Mouse (Mus musculus): Measurements from ENCODE around the gene Kcnk4. TPM values are rescaled to one million over a fixed set of nuclear protein-coding genes. Genes with fewer than 3 reads are reported as not detected.

The Kcnk4 gene
- polyA plus RNA-seq (2014; fragmentation: Illumina TruSeq; extraction: RNeasy Lipid Tissue Mini Kit (QIAGEN cat#74804); ENCODE audit: low replicate concordance) = not detected

DNA sequence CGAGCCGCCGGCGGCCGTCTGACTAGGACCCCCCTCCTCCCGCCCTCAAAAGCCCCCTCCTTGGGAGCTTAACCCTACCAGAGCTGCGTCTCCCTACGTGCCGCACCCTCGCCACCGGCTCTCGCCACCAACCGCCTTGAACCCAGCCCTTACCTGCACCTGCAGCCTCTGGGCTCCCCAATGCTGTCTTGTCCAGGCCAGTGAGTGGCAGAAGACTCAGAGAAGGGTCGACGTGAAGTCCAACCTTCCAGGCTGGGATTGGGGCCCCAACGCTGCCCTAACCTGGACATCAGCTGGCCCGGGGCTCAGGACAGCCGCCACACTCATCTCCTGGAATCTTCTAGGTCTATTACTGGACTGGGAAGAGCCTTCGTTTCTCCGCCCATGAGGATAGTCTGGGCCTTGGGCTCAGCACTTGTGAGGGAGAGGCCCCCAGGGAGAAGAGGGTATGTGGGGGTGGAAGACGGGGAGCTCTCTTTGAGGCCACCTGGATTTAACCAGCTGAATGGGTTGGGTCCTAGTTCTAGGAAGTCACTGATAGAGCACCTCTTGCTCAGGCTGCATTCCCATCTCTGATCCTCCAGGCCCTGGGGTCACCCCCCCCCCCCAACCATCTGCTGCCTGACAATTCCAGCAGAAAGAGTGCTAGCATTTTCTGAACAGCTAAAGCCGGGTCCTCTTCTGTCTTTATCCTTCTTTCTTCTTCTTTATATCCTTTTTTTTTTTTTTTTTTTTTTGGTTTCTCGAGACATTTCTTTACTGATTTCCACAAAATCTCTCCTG is at the start of gene Kcnk4:
Gene Kcnk4 (minus strand): TSS at position 321 of the 783 bp plus-strand sequence.

DNA sequence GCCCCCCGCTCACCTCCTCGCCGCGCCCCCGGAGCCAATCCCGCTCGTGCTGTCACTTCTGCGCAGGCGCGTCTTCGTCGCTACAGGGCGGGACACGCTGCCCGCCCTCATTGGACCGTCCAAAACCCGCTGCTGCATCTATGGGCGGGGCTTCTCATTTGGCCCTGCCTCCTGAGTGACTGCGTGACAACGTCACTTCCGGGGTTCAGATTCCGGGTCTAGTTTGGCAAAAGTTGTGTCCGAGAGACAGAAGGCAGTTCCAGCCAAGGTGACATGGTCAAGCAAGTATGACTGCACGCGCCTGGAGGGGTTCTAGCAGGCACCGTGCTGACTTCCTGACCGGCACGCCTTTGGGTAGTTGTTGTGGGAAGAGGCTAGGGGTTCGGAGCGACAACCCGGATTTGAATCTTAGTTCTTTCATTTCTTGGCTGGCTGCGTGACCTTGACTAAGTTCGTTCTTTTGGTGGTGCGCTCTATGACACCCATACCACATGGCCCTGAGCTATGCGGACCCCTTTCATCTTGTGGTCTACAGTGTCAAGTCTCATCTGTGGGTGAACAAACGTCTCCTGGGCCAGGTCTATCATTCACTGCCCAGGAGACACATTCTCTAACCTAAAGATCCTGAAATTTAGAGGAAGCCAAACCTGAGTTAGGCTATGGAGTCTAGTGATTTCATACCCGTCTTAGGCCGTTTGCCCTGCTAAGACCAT is 46.2 kb upstream of the Kcnk4 start, which contains the start of gene Fkbp2:
Gene Fkbp2 (minus strand): TSS at position 121 of the 713 bp plus-strand sequence.

DNA sequence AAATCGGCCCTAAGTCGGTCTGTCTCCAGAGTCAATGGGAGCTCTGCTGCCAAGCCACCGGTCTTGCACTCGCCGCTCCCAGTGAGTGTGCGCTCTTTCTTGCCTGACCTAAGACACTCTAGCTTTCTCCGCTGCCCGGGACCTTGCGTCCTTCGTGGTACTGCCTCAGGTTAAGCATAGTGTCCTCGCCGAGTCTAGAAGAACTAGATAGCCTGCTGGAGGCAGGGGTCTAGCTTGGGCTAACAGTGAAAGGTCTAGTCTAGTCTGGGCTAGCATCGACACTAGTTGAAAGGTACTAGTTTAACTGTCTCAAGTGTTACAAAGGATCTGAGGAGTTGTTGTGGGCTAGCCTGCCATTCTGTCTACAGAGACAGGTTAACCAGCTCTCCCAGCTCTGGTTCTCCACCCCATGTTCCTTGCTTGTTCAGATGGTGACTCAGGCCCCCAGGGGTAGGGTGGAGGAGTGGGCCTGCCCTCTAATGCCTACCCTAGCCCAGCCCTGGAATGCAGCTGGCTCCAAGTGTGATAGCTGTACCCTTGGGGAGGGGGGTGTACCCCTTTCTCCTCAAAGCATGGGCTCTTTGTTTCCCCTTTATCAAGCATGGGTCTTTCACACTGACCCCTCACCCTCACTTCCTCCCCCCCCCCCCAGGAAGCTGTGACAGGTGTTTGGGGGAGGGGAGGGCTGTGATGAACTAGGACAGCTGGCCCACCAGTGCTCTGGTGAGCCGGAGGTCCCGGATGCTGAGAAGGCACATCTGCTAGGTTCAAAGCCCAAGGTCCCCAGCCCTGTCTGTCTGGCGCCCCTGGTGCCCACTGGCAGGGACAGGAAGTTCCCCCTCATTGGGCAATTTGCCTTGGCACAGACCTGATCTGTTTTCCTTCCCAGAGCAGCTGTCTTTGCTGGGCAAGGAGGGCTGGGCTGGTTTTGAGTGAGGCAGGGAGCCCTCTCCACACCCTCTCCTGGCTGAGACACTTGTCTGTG is 41.5 kb upstream of the Kcnk4 start, which contains the start of gene Plcb3:
Gene Plcb3 (minus strand): TSS at position 934 of the 985 bp plus-strand sequence.

DNA sequence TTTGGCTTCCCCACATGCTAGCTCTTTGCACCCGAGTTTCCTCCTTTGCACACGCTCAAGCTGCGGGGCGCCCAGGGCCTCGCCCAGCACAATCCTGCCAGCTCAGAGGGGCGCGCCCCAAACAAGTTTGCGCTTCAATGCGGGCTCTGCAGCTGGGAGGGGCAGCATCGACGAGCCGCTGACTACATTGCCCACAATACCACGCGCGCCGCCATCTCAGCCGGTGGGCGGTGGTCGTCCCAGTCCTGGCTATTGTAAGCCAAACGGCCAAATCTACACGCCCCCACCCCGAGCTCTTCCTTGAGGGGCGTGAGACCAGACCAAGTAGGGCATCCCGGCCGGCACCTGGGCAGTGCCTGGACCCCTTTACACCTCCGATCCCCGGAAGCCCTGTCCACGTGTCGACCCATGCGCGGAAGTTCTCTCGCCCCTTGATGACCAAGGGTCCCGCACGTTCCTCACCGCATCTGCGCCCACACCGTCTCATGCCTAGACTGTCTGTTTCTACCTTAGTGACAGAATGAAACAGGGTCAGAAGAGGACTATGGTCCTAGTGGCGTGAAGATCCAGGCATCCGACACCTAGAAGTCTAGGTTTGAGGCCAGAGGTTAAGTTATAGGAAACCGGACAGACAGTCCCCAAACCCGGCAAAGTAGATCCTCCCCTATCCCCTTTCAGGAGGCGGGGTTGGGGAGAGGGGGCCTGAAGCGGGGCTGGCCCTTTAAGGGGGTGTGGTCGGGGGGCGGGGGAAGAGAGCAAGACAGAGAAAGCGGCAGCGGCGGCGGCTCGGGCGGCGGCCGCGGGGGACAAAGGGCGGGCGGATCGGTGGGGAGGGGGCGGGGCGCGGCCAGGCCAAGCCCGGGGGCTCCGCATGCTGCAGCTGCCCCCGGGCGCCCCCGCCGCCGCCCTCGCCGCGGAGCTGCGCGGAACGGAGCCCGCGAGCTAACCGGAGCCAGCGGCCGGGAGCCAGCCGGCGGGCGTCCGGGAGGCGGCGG is 40.2 kb upstream of the Kcnk4 start, which contains the start of gene Ppp1r14b:
Gene Ppp1r14b (plus strand): TSS at position 758 of the 995 bp plus-strand sequence.

DNA sequence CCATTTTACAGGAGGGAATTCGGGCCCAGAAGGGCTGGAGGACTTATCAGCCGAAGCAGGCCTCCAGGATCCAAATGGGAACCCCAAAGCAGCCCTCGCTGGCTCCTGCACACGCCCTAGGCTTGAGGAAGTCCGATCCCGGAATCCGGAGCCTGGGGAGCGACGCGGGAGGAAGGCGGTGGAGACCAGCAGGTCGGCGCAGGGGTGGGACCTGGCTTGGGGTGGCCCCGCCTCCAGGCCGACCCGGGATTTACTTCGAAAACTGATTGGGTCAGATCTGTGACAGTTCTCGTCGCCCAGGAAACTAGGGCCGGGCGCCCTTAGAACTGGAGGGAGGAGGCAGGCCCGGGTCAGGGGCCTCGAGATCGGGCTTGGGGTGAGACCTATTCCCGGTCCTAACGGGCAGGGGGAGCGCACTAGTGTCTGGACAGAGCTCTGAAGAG is 8.0 kb upstream of the Kcnk4 start, which contains the start of gene Gpr137:
Gene Gpr137 (minus strand): TSS at position 232 of the 443 bp plus-strand sequence.

DNA sequence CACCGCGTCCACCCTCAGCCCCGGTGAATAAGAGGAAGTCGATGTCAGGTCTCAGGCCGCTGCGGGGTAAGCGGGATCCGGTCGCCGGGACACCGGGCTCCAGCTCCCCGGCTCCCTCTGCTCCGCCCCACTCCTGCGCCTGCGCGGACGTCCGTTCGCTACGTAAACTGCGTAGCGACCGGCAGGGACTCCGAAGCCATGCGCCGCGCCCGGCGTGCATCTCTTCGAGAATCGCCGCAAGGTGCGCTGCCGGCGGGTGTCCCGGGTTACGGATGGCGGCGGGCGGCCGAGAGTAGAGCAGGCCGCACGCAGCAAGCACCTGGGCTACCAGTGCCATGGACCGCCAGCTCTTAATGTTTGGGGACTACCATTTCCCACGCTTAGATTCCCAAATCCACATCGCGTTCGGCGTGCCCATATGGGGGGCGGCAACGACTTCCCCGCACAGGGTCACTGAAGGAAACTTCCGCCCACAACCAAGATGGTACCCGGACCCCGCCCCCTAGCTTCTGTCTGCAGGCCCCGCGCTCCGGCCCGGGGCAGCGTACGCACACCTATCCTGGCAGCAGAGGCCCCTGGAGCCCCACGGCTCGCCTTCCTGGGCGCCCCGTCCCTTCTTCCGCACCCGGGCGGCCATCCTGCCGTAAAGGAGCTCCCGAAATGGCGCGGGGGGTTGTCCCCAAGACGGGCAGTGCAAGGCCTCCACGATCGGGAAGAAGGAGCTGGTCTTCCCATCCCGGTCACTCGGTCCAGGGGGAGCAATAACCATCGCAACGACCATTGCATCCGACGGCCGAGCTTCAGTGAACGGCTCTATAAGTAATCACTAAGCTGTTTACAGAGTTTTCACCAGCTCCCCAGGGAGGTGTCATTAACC is 7.3 kb upstream of the Kcnk4 start, which contains the start of gene Bad:
Gene Bad (plus strand): TSS at position 490 of the 877 bp plus-strand sequence.

DNA sequence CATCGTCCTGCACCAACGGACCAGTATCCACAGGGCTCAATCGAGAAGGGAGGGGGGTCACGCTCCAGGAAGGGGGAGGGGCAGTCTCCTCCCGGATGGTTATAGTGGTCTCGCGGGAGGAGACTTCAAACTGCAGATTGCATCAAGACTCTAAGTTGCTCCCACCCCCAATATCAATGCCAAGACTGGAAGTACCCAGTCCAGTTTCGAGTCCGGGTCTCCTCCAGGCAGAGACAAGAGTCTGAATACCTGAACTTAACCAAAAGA is 9.1 kb downstream of the Kcnk4 start, which contains the start of gene Catsperz:
Gene Catsperz (minus strand): TSS at position 74 of the 267 bp plus-strand sequence.

DNA sequence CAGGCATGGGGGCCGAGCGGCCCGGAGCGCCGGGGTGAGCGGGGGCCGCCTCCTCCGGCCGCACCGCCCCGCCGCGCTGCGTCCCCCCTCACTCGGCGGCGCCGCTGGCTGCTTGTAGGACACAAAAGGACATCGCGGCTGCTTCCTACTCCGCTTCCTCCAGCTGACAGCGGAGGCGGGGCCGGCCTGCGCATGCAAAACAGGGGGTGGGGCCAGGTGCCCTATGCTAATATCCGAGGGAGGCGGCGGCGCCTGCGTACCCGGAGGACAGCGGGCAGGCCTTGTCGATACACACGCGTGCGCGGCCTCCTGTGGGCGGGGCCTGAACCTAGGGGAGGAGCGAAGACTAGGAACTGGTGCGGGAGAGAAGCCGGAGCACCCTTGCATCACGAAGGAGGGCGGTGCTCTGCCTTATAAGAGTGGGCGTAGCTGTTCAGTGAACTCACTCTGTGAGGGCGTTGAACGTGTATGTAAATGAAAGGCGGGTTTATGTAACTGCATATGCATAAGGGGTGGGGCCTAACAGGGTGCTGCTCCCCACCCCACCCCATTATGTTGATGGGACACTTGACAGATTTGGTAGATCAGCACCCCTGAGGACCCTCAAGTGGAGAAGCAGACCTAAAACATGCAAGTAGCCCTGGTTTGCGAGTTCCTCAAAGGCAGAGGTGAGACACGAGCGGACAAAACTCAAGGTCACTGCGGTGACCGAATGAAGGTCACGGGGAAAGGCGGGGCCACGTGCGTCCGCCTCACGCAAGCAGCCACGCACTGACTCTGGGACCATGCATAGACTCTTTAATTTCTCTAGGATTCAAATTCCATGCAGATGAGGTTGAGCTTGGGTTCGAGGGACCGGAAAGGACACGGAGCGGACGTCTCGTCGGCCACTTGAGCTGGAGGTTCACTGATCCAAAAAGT is 12.4 kb downstream of the Kcnk4 start, which contains the start of gene Esrra:
Gene Esrra (minus strand): TSS at position 167 of the 921 bp plus-strand sequence.

DNA sequence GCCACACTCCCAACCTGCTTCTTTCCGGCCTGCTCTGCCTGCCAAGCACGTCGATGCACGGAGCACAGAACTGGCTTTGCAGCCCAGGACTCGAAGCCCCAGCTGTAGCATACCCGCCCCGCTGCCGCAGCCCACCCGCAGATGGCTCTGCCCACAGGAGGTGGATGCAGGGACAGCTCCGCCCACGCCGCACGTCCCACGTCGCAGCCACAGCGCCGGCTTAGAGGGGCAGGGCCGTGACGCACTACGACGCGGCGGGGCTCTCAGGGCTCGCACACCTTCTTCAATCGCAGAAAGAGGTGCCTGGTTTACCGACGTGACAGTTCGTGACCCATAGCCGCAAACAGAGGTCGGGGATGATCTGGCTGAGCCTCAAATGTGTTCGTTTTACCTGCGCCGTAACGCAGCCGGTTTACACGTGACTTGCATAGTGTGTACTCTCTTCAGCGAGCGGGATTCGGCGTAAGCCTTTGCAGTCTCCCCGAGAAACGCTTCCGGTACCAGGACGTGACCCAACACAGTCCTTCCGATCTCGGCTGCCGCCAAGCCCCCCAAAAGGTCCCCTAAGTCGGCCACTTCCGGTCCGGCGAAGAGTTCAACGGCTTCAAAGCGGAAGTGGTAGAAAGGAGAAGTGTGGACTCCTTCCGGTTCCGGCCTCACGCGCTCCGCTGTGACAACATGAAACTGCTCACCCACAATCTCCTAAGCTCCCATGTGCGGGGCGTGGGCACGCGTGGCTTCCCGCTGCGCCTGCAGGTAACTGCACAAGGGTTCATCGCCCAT is 24.6 kb downstream of the Kcnk4 start, which contains the start of the genes Trmt112 and Prdx5:
Gene Trmt112 (plus strand): TSS at position 192 of the 783 bp plus-strand sequence.
Gene Prdx5 (minus strand): TSS at position 600 of the 783 bp plus-strand sequence.

Other genes starting within 250 kb of the Kcnk4 start
- gene Rps6ka4, start 93.9 kb downstream of the Kcnk4 start, polyA plus RNA-seq (2014; fragmentation: Illumina TruSeq; extraction: RNeasy Lipid Tissue Mini Kit (QIAGEN cat#74804); ENCODE audit: low replicate concordance) = not detected
- not detected for gene Ccdc88b, start 76.3 kb downstream of the Kcnk4 start, polyA plus RNA-seq (2014; fragmentation: Illumina TruSeq; extraction: RNeasy Lipid Tissue Mini Kit (QIAGEN cat#74804); ENCODE audit: low replicate concordance)
- gene Trmt112, start 24.8 kb downstream of the Kcnk4 start, polyA plus RNA-seq (2014; fragmentation: Illumina TruSeq; extraction: RNeasy Lipid Tissue Mini Kit (QIAGEN cat#74804); ENCODE audit: low replicate concordance) = 6.8 TPM
- 30.6 TPM for gene Prdx5, start 24.4 kb downstream of the Kcnk4 start, polyA plus RNA-seq (2014; fragmentation: Illumina TruSeq; extraction: RNeasy Lipid Tissue Mini Kit (QIAGEN cat#74804); ENCODE audit: low replicate concordance)
- gene Esrra, start 12.7 kb downstream of the Kcnk4 start, polyA plus RNA-seq (2014; fragmentation: Illumina TruSeq; extraction: RNeasy Lipid Tissue Mini Kit (QIAGEN cat#74804); ENCODE audit: low replicate concordance) = 16.2 TPM
- gene Catsperz, start 9.1 kb downstream of the Kcnk4 start, polyA plus RNA-seq (2014; fragmentation: Illumina TruSeq; extraction: RNeasy Lipid Tissue Mini Kit (QIAGEN cat#74804); ENCODE audit: low replicate concordance) = not detected
- gene Bad, start 7.3 kb upstream of the Kcnk4 start, polyA plus RNA-seq (2014; fragmentation: Illumina TruSeq; extraction: RNeasy Lipid Tissue Mini Kit (QIAGEN cat#74804); ENCODE audit: low replicate concordance) = 0.41 TPM
- gene Gpr137, start 8.0 kb upstream of the Kcnk4 start, polyA plus RNA-seq (2014; fragmentation: Illumina TruSeq; extraction: RNeasy Lipid Tissue Mini Kit (QIAGEN cat#74804); ENCODE audit: low replicate concordance) = not detected
- 4.2 TPM for gene Ppp1r14b, start 40.5 kb upstream of the Kcnk4 start, polyA plus RNA-seq (2014; fragmentation: Illumina TruSeq; extraction: RNeasy Lipid Tissue Mini Kit (QIAGEN cat#74804); ENCODE audit: low replicate concordance)
- 18.0 TPM for gene Plcb3, start 42.0 kb upstream of the Kcnk4 start, polyA plus RNA-seq (2014; fragmentation: Illumina TruSeq; extraction: RNeasy Lipid Tissue Mini Kit (QIAGEN cat#74804); ENCODE audit: low replicate concordance)
- gene Fkbp2, start 46.0 kb upstream of the Kcnk4 start, polyA plus RNA-seq (2014; fragmentation: Illumina TruSeq; extraction: RNeasy Lipid Tissue Mini Kit (QIAGEN cat#74804); ENCODE audit: low replicate concordance) = 7.6 TPM
- gene Vegfb, start 53.1 kb upstream of the Kcnk4 start, polyA plus RNA-seq (2014; fragmentation: Illumina TruSeq; extraction: RNeasy Lipid Tissue Mini Kit (QIAGEN cat#74804); ENCODE audit: low replicate concordance) = 1.9 TPM
- gene Dnajc4, start 58.1 kb upstream of the Kcnk4 start, polyA plus RNA-seq (2014; fragmentation: Illumina TruSeq; extraction: RNeasy Lipid Tissue Mini Kit (QIAGEN cat#74804); ENCODE audit: low replicate concordance) = not detected
- gene Nudt22, start 61.6 kb upstream of the Kcnk4 start, polyA plus RNA-seq (2014; fragmentation: Illumina TruSeq; extraction: RNeasy Lipid Tissue Mini Kit (QIAGEN cat#74804); ENCODE audit: low replicate concordance) = not detected
- 0.41 TPM for gene Trpt1, start 61.6 kb upstream of the Kcnk4 start, polyA plus RNA-seq (2014; fragmentation: Illumina TruSeq; extraction: RNeasy Lipid Tissue Mini Kit (QIAGEN cat#74804); ENCODE audit: low replicate concordance)
- gene Fermt3, start 85.0 kb upstream of the Kcnk4 start, polyA plus RNA-seq (2014; fragmentation: Illumina TruSeq; extraction: RNeasy Lipid Tissue Mini Kit (QIAGEN cat#74804); ENCODE audit: low replicate concordance) = 0.15 TPM
- 19.6 TPM for gene Stip1, start 105.5 kb upstream of the Kcnk4 start, polyA plus RNA-seq (2014; fragmentation: Illumina TruSeq; extraction: RNeasy Lipid Tissue Mini Kit (QIAGEN cat#74804); ENCODE audit: low replicate concordance)
- 1.7 TPM for gene Macrod1, start 122.3 kb upstream of the Kcnk4 start, polyA plus RNA-seq (2014; fragmentation: Illumina TruSeq; extraction: RNeasy Lipid Tissue Mini Kit (QIAGEN cat#74804); ENCODE audit: low replicate concordance)
- not detected for gene Flrt1, start 171.2 kb upstream of the Kcnk4 start, polyA plus RNA-seq (2014; fragmentation: Illumina TruSeq; extraction: RNeasy Lipid Tissue Mini Kit (QIAGEN cat#74804); ENCODE audit: low replicate concordance)